ENCODE assay signal across 10 mouse cellular contexts in the genomic region with DNA sequence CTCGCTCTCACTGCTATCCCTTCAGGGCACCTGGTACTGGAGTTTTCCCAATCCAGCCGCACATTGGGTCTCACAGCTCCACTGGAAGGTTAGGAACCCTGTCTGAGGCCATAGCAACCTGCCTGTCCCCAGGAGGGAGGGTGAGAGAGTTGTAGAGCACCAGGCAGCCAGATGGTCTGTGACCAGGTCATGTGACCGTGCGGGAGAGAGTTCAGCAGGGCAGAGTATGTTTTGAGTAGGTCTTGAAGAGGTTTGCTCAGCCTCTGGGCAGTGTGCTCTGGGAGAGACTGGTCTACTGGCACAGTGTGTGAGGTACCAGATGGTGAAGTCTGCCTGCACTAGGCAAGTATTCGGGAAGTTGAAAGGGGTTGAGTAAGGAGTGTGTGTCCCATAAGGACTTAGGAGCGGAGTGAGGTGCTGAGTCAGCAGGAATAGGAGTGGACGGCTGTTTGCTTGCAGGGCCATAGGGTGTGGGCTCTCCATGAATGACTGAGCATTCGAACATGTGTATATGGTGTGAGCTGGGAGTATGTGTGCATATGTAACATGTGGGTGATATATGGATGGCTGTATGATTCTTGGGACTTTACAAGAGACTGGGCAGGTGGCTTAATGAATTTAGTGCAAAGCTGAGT.
DNase-seq lines count a peak whose midpoint lies in the region; ATAC-seq lines count a peak whose summit lies in the region.
"Had no signal": no experiment of that assay in that cellular context is flagged by ENCODE, and none has a peak within 500 bp of the region (broad histone marks: within the 10 kb centered on the region; RNA-seq: fewer than 3 reads in every experiment).

No protein-coding gene starts in this region.

- no peaks in the 10 kb centered on the region for H3K27me3 ChIP-seq in forebrain, embryonic 16.5 days (replicated peaks; ENCODE audit: control insufficient read depth, insufficient read depth, low read length)
- H3K27me3 ChIP-seq: hindbrain, embryonic 15.5 days had no signal

- peak; percentile 15 to 52 for DNase-seq in lung, adult 18-20 months
- DNase-seq in lung, postnatal 14 days, result no peak
- DNase-seq in embryo, embryonic 10.5 days (ENCODE audit: low spot score), result peak; percentile 31
- DNase-seq in lung, postnatal 36 days, result peak; percentile 34
- DNase-seq in adrenal gland, adult 8-10 months, result no peak
- no peak for DNase-seq in right cerebral cortex, postnatal 10 days (ENCODE audit: low spot score in 2 of 2)
- DNase-seq: thymus, postnatal 36 days had no signal

- no peaks in the 10 kb centered on the region for H3K9me3 ChIP-seq in forebrain, embryonic 16.5 days (ENCODE audit: control insufficient read depth, low read length)
- H3K9me3 ChIP-seq: heart, embryonic 12.5 days; hindbrain, embryonic 15.5 days had no signal

- no peak overlapping the region for H3K4me2 ChIP-seq in forebrain, embryonic 16.5 days (ENCODE audit: low read length)
- H3K4me2 ChIP-seq: heart, embryonic 12.5 days; hindbrain, embryonic 15.5 days had no signal

- H3K9ac ChIP-seq in forebrain, embryonic 16.5 days (replicated peaks; ENCODE audit: low read depth, low read length), result no peak overlapping the region
- H3K9ac ChIP-seq: heart, embryonic 12.5 days; hindbrain, embryonic 15.5 days had no signal

- ATAC-seq in forebrain, embryonic 16.5 days, result peak; percentile 76

- no peak overlapping the region for H3K27ac ChIP-seq in forebrain, embryonic 16.5 days (ENCODE audit: low read length)
- H3K27ac ChIP-seq: hindbrain, embryonic 15.5 days had no signal

- no peaks in the 10 kb centered on the region for H3K36me3 ChIP-seq in forebrain, embryonic 16.5 days (ENCODE audit: control insufficient read depth, insufficient read depth)
- H3K36me3 ChIP-seq: heart, embryonic 12.5 days; hindbrain, embryonic 15.5 days had no signal

- 65% methylated on average over 8 of the region's 8 CpGs for WGBS in forebrain, embryonic 16.5 days

- peaks cover 19% of the 10 kb centered on the region for H3K4me1 ChIP-seq in forebrain, embryonic 16.5 days (replicated peaks; ENCODE audit: control insufficient read depth, insufficient read depth, low read length)
- H3K4me1 ChIP-seq: heart, embryonic 12.5 days had no signal

- H3K4me3 ChIP-seq in forebrain, embryonic 16.5 days (replicated peaks; ENCODE audit: low read length), result no peak overlapping the region
- H3K4me3 ChIP-seq: heart, embryonic 12.5 days; hindbrain, embryonic 15.5 days had no signal

Comparison
In these comparisons a context has a peak if more than half of its experiments do, and no peak if none do; other contexts are left out.
1. DNase-seq: peak in lung, adult 18-20 months (2 of 2), embryo, embryonic 10.5 days (single experiment) and lung, postnatal 36 days (single experiment); none in lung, postnatal 14 days (single experiment), adrenal gland, adult 8-10 months (single experiment) and right cerebral cortex, postnatal 10 days (0 of 2).